Mouse (Mus musculus) embryo, embryonic 9.5 days (tissue): Measurements from ENCODE around the gene Ifngr2.

Source experiments
- DNase-seq: peaks from one replicate; pipeline ENCODE4 v3.0.0-alpha.2; 2017; ENCODE audit errors: extremely low spot score

Ifngr2 gene

GRCm38 (mm10) chr16:91565292-91565951 lies 18.6 kb downstream of the Ifngr2 start:
- no peak for DNase-seq

GRCm38 (mm10) chr16:91566002-91566401 lies 19.1 kb downstream of the Ifngr2 start:
- DNase-seq: no peak

GRCm38 (mm10) chr16:91568960-91569359 lies 22.1 kb downstream of the Ifngr2 start:
- no peak for DNase-seq

GRCm38 (mm10) chr16:91571105-91571504 lies 24.2 kb downstream of the Ifngr2 start:
- no peak for DNase-seq

GRCm38 (mm10) chr16:91575151-91575550 lies 28.3 kb downstream of the Ifngr2 start:
- DNase-seq: no peak

GRCm38 (mm10) chr16:91578980-91579720 lies 32.3 kb downstream of the Ifngr2 start:
- no peak for DNase-seq

GRCm38 (mm10) chr16:91582307-91582706 lies 35.4 kb downstream of the Ifngr2 start:
- no peak for DNase-seq

GRCm38 (mm10) chr16:91585617-91586016 lies 38.7 kb downstream of the Ifngr2 start:
- DNase-seq: no peak

GRCm38 (mm10) chr16:91586244-91586643 lies 39.4 kb downstream of the Ifngr2 start:
- no peak for DNase-seq

- no peak for DNase-seq
These were observed 41.0 kb downstream of the Ifngr2 start for GRCm38 (mm10) chr16:91587730-91588453.

- DNase-seq: no peak
These were observed 41.8 kb downstream of the Ifngr2 start for GRCm38 (mm10) chr16:91588703-91589102.

GRCm38 (mm10) chr16:91592162-91592561 lies 45.3 kb downstream of the Ifngr2 start:
- DNase-seq: no peak

GRCm38 (mm10) chr16:91593262-91593661 lies 46.4 kb downstream of the Ifngr2 start:
- DNase-seq: no peak

GRCm38 (mm10) chr16:91595076-91595475 lies 48.2 kb downstream of the Ifngr2 start:
- DNase-seq: no peak

- DNase-seq: no peak
These were observed 49.5 kb downstream of the Ifngr2 start for GRCm38 (mm10) chr16:91596397-91596778.

- DNase-seq: peak; percentile 56
These were observed 50.2 kb downstream of the Ifngr2 start for GRCm38 (mm10) chr16:91596779-91597671.

GRCm38 (mm10) chr16:91597672-91598010 lies 50.8 kb downstream of the Ifngr2 start, which contains the start of gene Tmem50b:
TSS of gene Tmem50b (minus strand) at chr16:91597800.
- DNase-seq: peak; percentile 98

GRCm38 (mm10) chr16:91599242-91599641 lies 52.4 kb downstream of the Ifngr2 start:
- no peak for DNase-seq

GRCm38 (mm10) chr16:91601081-91601480 lies 54.2 kb downstream of the Ifngr2 start:
- DNase-seq: no peak

- DNase-seq: no peak
These were observed 54.8 kb downstream of the Ifngr2 start for GRCm38 (mm10) chr16:91601693-91602092.

- no peak for DNase-seq
These were observed 58.3 kb downstream of the Ifngr2 start for GRCm38 (mm10) chr16:91605156-91605555.

- no peak for DNase-seq
These were observed 60.1 kb downstream of the Ifngr2 start for GRCm38 (mm10) chr16:91606958-91607357.
